ENCODE assay signal across 8 mouse cellular contexts in the genomic region with DNA sequence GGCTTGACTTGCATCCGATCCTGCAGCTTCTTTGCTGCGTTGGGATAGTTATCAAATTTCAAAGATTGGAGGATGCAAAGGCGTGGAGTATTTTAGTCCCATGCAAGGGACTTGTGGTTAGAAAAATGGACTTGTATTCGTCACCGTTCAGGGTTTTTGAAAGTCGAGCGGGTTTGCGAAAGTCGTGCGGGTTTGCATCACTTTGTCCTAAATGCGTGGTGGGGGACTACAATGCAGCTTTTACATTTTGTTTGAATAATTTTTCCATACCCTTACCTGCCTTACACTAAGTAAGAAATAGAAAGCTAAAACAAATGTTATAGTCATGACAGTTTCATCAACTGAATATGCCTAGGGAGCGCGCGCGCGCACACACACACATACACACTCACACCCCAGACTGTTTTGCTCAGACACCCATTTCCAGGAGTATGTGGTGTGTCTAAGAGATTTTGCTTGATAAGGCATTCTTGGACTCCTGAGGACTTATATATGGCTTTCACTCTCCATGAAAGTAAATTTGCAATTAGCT. TPM values are rescaled to one million over a fixed set of nuclear protein-coding genes. Genes with fewer than 3 reads are reported as not detected.
DNase-seq lines count a peak whose midpoint lies in the region; ATAC-seq and TF ChIP-seq lines count a peak whose summit lies in the region.

No protein-coding gene starts in this region.

- H3K36me3 ChIP-seq in forebrain, embryonic 13.5 days (ENCODE audit: poor library complexity, severe bottlenecking), result peaks cover 23% of the 10 kb centered on the region
- H3K36me3 ChIP-seq in liver, embryonic 12.5 days, result peaks cover 24% of the 10 kb centered on the region
- H3K36me3 ChIP-seq in splenic B cell, adult 2 months (ENCODE audit: control insufficient read depth, insufficient read depth, low read length, poor library complexity, severe bottlenecking), result 0 out of 2 replicates have a peak, but pooled peaks cover 4% of the 10 kb centered on the region

- H3K4me2 ChIP-seq in forebrain, embryonic 13.5 days, result peak overlapping the region; percentile 67
- H3K4me2 ChIP-seq in liver, embryonic 12.5 days, result peak overlapping the region; percentile 76

- H3K27me3 ChIP-seq in forebrain, embryonic 13.5 days, result no peaks in the 10 kb centered on the region
- no peaks in the 10 kb centered on the region for H3K27me3 ChIP-seq in liver, embryonic 12.5 days (replicated peaks)
- no peaks in the 10 kb centered on the region for H3K27me3 ChIP-seq in splenic B cell, adult 2 months (ENCODE audit: control insufficient read depth, insufficient read depth, low read length, poor library complexity, severe bottlenecking)

- peak overlapping the region; percentile 96 for H3K4me3 ChIP-seq in bone marrow macrophage, adult 2 months (ENCODE audit: insufficient read depth, low read length)
- H3K4me3 ChIP-seq in forebrain, embryonic 13.5 days, result peak overlapping the region; percentile 90
- H3K4me3 ChIP-seq in liver, embryonic 12.5 days, result peak overlapping the region; percentile 90

- 11% methylated on average over 16 of the region's 16 CpGs for WGBS in forebrain, embryonic 13.5 days
- WGBS in liver, embryonic 12.5 days (ENCODE audit: insufficient replicate concordance), result 11% methylated on average over 16 of the region's 16 CpGs

- ATAC-seq in forebrain, embryonic 13.5 days, result peak; percentile 27
- peak; percentile 50 for ATAC-seq in liver, embryonic 12.5 days

- no peak for TF ChIP-seq CTCF in bone marrow macrophage, adult 2 months (IDR thresholded peaks at IDR 0.05; ENCODE audit: low read depth, low read length)

- H3K9ac ChIP-seq in forebrain, embryonic 13.5 days, result peak overlapping the region; percentile 96
- peak overlapping the region; percentile 88 for H3K9ac ChIP-seq in liver, embryonic 12.5 days

- no peaks in the 10 kb centered on the region for H3K9me3 ChIP-seq in forebrain, embryonic 13.5 days (replicated peaks)
- no peaks in the 10 kb centered on the region for H3K9me3 ChIP-seq in liver, embryonic 12.5 days (replicated peaks)

- TF ChIP-seq POLR2A in bone marrow macrophage, adult 2 months (IDR thresholded peaks at IDR 0.05; ENCODE audit: borderline replicate concordance, low read depth, low read length), result no peak

- DNase-seq in heart, adult 8-10 months (ENCODE audit: low spot score), result peak; percentile 1
- no peak for DNase-seq in heart, adult 11 months
- DNase-seq in 416B (ENCODE audit: low read depth), result peak; percentile 77
- DNase-seq in splenic B cell, adult 2 months (ENCODE audit: low read depth, low spot score), result peak; percentile 20
- no peak for DNase-seq in ovary, postnatal 10 days (ENCODE audit: low spot score)

- H3K4me1 ChIP-seq in bone marrow macrophage, adult 2 months (ENCODE audit: control insufficient read depth, insufficient read depth, low read length), result no peaks in the 10 kb centered on the region
- peaks cover 9% of the 10 kb centered on the region for H3K4me1 ChIP-seq in forebrain, embryonic 13.5 days
- peaks cover 6% of the 10 kb centered on the region for H3K4me1 ChIP-seq in liver, embryonic 12.5 days

- H3K27ac ChIP-seq in bone marrow macrophage, adult 2 months (ENCODE audit: insufficient read depth, low read depth, low read length), result peak overlapping the region; percentile 54
- H3K27ac ChIP-seq in forebrain, embryonic 13.5 days, result peak overlapping the region; percentile 92; the same call in 1 of the 2 replicates
- peak overlapping the region; percentile 78 for H3K27ac ChIP-seq in liver, embryonic 12.5 days

RNA-seq across cellular contexts. Expression of gene Guf1, which starts 0.7 kb away (rescaled TPM):
- 10 to 100 TPM; 24.3 to 29.7 (median 28.2) TPM for total RNA-seq in heart, adult 8-10 months (2022)
- 16.4 and 18.5 TPM in 2 replicates for polyA plus RNA-seq in bone marrow macrophage, adult 2 months (2012; ENCODE audit: insufficient read depth, insufficient read length, missing spikeins)
- polyA plus RNA-seq in forebrain, embryonic 13.5 days (2015; fragmentation: Nextera tagmentation; extraction: Ambion mirVana), result 44.2 and 48.9 TPM in 2 replicates
- polyA plus RNA-seq in liver, embryonic 12.5 days (2016; fragmentation: Nextera tagmentation; extraction: Ambion mirVana), result 24.4 and 24.8 TPM in 2 replicates

RNA-seq across cellular contexts. Expression of gene Yipf7, which starts 15.0 kb away (rescaled TPM):
- 100 to 1,000 TPM; 169 to 207 (median 175) TPM for total RNA-seq in heart, adult 8-10 months (2022)
- polyA plus RNA-seq in bone marrow macrophage, adult 2 months (2012; ENCODE audit: insufficient read depth, insufficient read length, missing spikeins), result not detected in 2 replicates
- polyA plus RNA-seq in forebrain, embryonic 13.5 days (2015; fragmentation: Nextera tagmentation; extraction: Ambion mirVana), result not detected in 2 replicates
- not detected in 2 replicates for polyA plus RNA-seq in liver, embryonic 12.5 days (2016; fragmentation: Nextera tagmentation; extraction: Ambion mirVana)

RNA-seq across cellular contexts. Expression of gene Gnpda2, which starts 34.7 kb away (rescaled TPM):
- 10 to 100 TPM in 3 of 4 experiments, 1 to 10 TPM in 1; 9.5 to 13.6 (median 10.6) TPM for total RNA-seq in heart, adult 8-10 months (2022)
- 23.1 and 26.6 TPM in 2 replicates for polyA plus RNA-seq in bone marrow macrophage, adult 2 months (2012; ENCODE audit: insufficient read depth, insufficient read length, missing spikeins)
- polyA plus RNA-seq in forebrain, embryonic 13.5 days (2015; fragmentation: Nextera tagmentation; extraction: Ambion mirVana), result 36.5 and 37.2 TPM in 2 replicates
- 9.6 and 10.5 TPM in 2 replicates for polyA plus RNA-seq in liver, embryonic 12.5 days (2016; fragmentation: Nextera tagmentation; extraction: Ambion mirVana)

Comparison
In these comparisons a context has a peak if more than half of its experiments do, and no peak if none do; other contexts are left out.
1. DNase-seq: peak in heart, adult 8-10 months (single experiment), 416B (single experiment) and splenic B cell, adult 2 months (single experiment); none in heart, adult 11 months (single experiment) and ovary, postnatal 10 days (single experiment).
2. Peak in every context shown above with its lines, with median percentiles within 50 percentile points of each other: H3K27ac ChIP-seq and H3K4me3 ChIP-seq.